Mouse (Mus musculus) C2C12 (cell line): ENCODE measurements at regions not wholly inside any gene's neighbourhood (a gene's known extent, or its start where the extent isn't known, plus 50 kb on each side); places are given as distances from the start of the nearest gene placed in this dataset.

Source experiments
- H3K27me3 ChIP-seq: one replicate; pipeline ENCODE4 v1.6.1; 2011; ENCODE audit not compliant: control insufficient read depth, insufficient read depth, insufficient read length
- H3K36me3 ChIP-seq: one replicate; pipeline ENCODE4 v1.6.1; 2011; ENCODE audit not compliant: control insufficient read depth, insufficient read depth
- H3K4me3 ChIP-seq: one replicate; pipeline ENCODE4 v1.5.1; 2011; ENCODE audit warnings: mild to moderate bottlenecking, control low read depth; ENCODE audit not compliant: poor library complexity, insufficient read depth, severe bottlenecking
- H3K79me2 ChIP-seq: one replicate; pipeline ENCODE4 v1.6.1; 2011; ENCODE audit not compliant: control insufficient read depth, insufficient read depth
- H3K79me3 ChIP-seq: one replicate; pipeline ENCODE4 v1.6.1; 2011; ENCODE audit warnings: low read depth, control low read depth
- H3ac ChIP-seq: one replicate; pipeline ENCODE3; 2011; ENCODE audit warnings: low read depth; ENCODE audit not compliant: control insufficient read depth, insufficient read length
- CEBPB ChIP-seq: IDR thresholded peaks from one replicate; pipeline ENCODE4 v1.6.1; 2011; ENCODE audit warnings: low read depth, mild to moderate bottlenecking, control low read depth, moderate library complexity
- CTCF ChIP-seq: IDR thresholded peaks from one replicate; pipeline ENCODE4 v1.5.1; 2011; ENCODE audit not compliant: control insufficient read depth, insufficient read depth, insufficient read length
- FOSL1 ChIP-seq: IDR thresholded peaks from one replicate; pipeline ENCODE4 v1.8.0; 2011; ENCODE audit warnings: mild to moderate bottlenecking, low read length; ENCODE audit not compliant: poor library complexity, insufficient read depth, severe bottlenecking
- MAX ChIP-seq: IDR thresholded peaks from one replicate; pipeline ENCODE4 v1.6.1; 2011; ENCODE audit warnings: mild to moderate bottlenecking, control low read depth
- MYOD1 ChIP-seq: IDR thresholded peaks from one replicate; pipeline ENCODE4 v1.6.1; 2011; ENCODE audit warnings: low read depth; ENCODE audit not compliant: control insufficient read depth, insufficient read length
- MYOG ChIP-seq: IDR thresholded peaks from one replicate; pipeline ENCODE4 v1.6.1; 2011; ENCODE audit not compliant: control insufficient read depth, insufficient read length; ENCODE audit errors: extremely low read depth
- USF1 ChIP-seq: IDR thresholded peaks from one replicate; pipeline ENCODE4 v1.6.1; 2011; ENCODE audit warnings: low read depth, mild to moderate bottlenecking, control low read depth, moderate library complexity

DNA sequence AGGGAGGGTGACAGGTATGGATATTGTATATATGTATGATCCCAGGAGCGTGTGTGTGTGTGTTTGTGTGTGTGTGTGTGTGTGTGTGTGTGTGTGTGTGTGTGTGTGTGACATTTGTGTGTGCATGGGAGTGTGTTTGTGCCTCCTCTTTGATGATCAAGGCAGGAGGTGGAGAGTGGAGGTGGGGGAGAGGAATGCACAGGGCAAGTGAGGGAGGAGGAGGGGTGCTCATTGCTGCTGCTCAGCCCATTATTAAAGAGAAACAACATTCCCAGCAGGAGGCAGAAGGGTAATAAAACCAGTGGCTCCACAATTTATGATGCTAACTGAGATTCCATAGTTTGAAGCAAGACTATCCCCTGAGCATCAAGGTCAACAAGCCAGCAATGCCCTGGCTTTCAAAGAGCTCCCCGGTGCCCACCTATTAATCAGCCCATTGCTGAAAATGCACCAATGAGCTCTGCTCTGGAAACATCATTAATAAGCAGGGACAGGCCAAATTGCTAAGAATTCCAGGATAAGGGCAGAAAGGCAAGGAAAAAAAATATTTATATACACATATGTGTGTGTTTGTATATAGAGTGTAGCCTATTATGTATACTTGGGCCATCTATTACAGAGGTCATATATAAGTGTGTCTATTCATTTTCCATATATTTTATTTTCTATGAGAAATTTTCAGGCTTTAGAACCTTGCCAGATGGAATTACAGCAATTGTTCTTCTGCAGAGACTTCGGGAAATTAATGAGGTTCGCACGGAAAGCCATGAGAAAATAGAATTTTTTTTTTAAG lies 316.7 kb downstream of the Gm826 start:
- TF ChIP-seq MAX = no peak
- no peak for TF ChIP-seq MYOD1
- no peak for TF ChIP-seq MYOG
- no peak for TF ChIP-seq USF1
- no peak for TF ChIP-seq CEBPB
- TF ChIP-seq CTCF = no peak
- no peak for TF ChIP-seq FOSL1
- H3K27me3 ChIP-seq = no peaks in the 10 kb centered on the region
- H3K79me3 ChIP-seq = no peaks in the 10 kb centered on the region
- H3ac ChIP-seq = no peak overlapping the region
- no peaks in the 10 kb centered on the region for H3K79me2 ChIP-seq
- H3K4me3 ChIP-seq = no peak overlapping the region
- no peaks in the 10 kb centered on the region for H3K36me3 ChIP-seq

DNA sequence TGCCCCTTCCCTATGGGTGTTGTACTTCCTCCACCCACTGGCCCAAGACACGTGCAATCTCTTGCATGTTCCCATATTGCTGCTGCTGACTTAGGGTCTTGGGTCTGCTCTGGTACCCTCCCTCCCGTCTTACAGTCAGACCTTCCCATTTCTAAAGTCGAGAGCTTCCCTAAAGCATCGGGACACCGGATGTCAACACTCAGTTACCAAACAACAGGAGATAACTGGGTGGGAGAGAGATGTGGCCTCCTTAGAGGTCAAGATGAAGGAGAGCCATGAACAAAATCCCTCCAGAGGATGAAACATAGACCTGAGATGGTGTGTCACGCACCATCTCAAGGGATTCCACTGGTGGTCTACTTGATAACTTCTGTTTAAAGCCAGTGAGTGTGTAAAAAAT lies 322.5 kb downstream of the Gm826 start:
- H3K79me3 ChIP-seq = no peaks in the 10 kb centered on the region
- no peak overlapping the region for H3K4me3 ChIP-seq
- H3K27me3 ChIP-seq = no peaks in the 10 kb centered on the region
- H3K36me3 ChIP-seq = no peaks in the 10 kb centered on the region
- no peak overlapping the region for H3ac ChIP-seq
- H3K79me2 ChIP-seq = no peaks in the 10 kb centered on the region
- no peak for TF ChIP-seq CTCF
- no peak for TF ChIP-seq MAX
- TF ChIP-seq MYOD1 = no peak
- no peak for TF ChIP-seq USF1
- no peak for TF ChIP-seq MYOG

DNA sequence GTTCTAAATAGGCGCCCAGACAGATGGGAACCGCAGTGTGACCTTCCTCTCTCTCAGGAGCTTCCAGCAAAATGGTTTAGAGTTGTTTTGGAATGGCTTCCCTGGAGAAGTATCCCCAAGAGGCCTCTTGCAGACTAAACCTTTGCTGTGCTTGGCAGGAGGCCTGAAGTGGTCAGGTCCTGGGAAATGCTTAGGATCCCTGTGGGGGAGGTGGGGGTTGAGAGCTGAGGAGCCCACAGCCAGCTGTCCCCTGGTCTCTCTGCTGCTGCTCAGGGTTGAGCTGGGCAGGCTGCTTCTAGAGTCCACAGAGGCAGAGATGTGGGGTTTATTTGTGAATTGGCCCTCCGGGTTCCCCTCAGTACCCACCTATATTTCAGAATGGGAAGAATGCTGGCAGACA lies 331.3 kb downstream of the Gm826 start:
- Histone ChIP-seq H3ac (no peak overlapping the region), H3K79me3 (no peaks in the 10 kb centered on the region), H3K79me2 (no peaks in the 10 kb centered on the region), H3K27me3 (no peaks in the 10 kb centered on the region), H3K4me3 (no peak overlapping the region), H3K36me3 (no peaks in the 10 kb centered on the region)
- no peak for TF ChIP-seq CEBPB
- no peak for TF ChIP-seq MYOG
- TF ChIP-seq FOSL1 = no peak
- TF ChIP-seq USF1 = no peak
- no peak for TF ChIP-seq CTCF
- no peak for TF ChIP-seq MAX
- no peak for TF ChIP-seq MYOD1

DNA sequence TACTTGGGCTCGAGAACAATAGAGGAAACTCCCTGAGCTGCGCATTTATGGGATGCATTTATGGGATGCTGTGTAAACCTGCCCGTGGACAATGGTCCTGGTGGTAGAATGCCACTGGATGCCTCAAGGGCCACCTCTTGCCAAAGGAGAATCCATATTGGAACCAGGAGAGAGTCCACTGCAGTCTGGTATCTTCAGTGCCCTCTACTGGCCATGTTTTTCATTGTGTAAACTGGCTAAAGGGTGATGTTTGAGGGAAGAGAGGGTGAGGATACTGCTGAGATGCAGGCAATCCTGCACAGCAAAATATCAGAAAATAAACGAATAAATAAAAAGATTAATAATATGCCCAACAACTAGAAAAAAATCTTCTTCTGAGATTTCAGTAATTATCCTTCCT lies 333.5 kb downstream of the Gm826 start:
- Histone ChIP-seq H3ac (no peak overlapping the region), H3K4me3 (no peak overlapping the region), H3K36me3 (no peaks in the 10 kb centered on the region), H3K79me3 (no peaks in the 10 kb centered on the region), H3K27me3 (no peaks in the 10 kb centered on the region), H3K79me2 (no peaks in the 10 kb centered on the region)
- TF ChIP-seq MYOG (no peak), CTCF (no peak), MYOD1 (no peak), CEBPB (no peak), FOSL1 (no peak), MAX (no peak), USF1 (no peak)

DNA sequence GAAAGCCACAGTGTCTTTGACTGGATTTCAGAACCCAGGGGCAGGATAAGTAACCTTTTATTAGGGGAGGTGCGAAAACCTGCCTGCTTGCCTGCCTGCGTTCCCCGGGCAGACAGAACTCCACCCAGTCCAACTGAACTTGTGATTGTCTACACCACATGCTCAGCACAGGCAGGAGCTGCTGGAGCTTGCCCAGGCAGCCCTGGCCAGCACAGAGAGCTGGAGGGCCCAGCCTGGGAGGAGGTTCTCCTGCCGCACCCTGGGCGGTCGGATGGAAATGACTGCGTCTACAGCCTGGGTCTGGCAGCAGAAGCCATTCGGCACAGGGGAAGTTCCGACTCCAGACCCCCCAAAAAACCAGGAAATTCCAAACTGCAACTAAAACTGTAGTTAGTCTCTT lies 336.6 kb downstream of the Gm826 start:
- TF ChIP-seq CEBPB = no peak
- TF ChIP-seq MYOD1 = no peak
- no peak for TF ChIP-seq USF1
- TF ChIP-seq FOSL1 = no peak
- no peak for TF ChIP-seq CTCF
- no peak for TF ChIP-seq MYOG
- TF ChIP-seq MAX = no peak
- H3K36me3 ChIP-seq = no peaks in the 10 kb centered on the region
- H3K79me2 ChIP-seq = no peaks in the 10 kb centered on the region
- H3K79me3 ChIP-seq = no peaks in the 10 kb centered on the region
- H3K4me3 ChIP-seq = no peak overlapping the region
- no peaks in the 10 kb centered on the region for H3K27me3 ChIP-seq
- H3ac ChIP-seq = no peak overlapping the region

DNA sequence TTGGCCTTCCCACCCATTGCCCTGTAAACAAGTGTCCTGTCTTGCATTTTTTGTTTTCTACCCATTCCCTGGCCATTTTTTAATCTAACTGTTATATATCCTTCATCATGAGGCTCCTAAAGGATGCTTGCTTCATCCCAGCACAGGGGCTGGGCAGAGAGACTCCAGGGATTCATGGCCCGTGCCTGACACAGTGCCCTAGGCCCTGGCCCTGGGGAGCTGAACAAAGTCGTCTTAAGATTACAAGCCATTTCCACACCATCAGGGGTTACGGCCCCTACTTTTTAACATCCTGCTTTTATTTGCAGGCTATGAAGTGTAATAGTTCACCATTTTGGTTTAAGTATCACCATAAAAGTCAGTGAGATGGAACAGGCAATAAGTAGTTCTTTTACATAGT lies 339.5 kb downstream of the Gm826 start:
- Histone ChIP-seq H3K4me3 (no peak overlapping the region), H3K79me2 (no peaks in the 10 kb centered on the region), H3K27me3 (no peaks in the 10 kb centered on the region), H3ac (no peak overlapping the region), H3K79me3 (no peaks in the 10 kb centered on the region), H3K36me3 (no peaks in the 10 kb centered on the region)
- no peak for TF ChIP-seq MYOD1
